Mouse (Mus musculus): Measurements from ENCODE around the gene Atp8a2.

DNA sequence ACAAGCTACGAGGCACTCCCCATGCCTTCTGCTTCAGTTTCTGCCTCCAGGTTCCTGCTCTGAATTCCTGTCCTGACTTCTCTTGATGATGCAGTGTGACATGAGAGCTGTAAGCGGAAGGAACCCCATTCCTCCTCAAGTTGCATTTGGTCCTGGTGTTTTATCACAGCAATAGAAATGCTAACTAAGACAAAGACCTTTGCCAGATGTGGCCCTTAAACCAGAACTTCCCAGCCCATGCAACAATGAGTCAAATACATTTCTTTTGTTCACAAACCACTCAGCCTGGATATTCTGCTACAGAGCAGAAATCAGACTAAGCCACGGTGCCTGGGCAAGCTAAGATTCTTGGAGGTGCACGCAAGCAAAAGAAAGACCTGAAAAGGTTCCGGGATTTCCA, 268.2 kb downstream of the Atp8a2 start:
- TF ChIP-seq MAFK (IDR thresholded peaks at IDR 0.05; ENCODE audit: insufficient read depth, low read depth, low read length): no peak
- TF ChIP-seq HCFC1 (IDR thresholded peaks at IDR 0.05; ENCODE audit: borderline replicate concordance, insufficient read depth, low read length): no peak
- no peak for TF ChIP-seq ZNF384 (IDR thresholded peaks at IDR 0.05; ENCODE audit: low read depth, low read length)
- no peak for TF ChIP-seq CHD2 (IDR thresholded peaks at IDR 0.05; ENCODE audit: low read depth, low read length)
